Comparison of ENCODE assay signal across 9 mouse cellular contexts in genomic region chr12:79358613-79359218, GRCm38 (mm10).
DNase-seq lines count a peak whose midpoint lies in the region; ATAC-seq and TF ChIP-seq lines count a peak whose summit lies in the region.
"Had no signal": no experiment of that assay in that cellular context is flagged by ENCODE, and none has a peak within 500 bp of the region (broad histone marks: within the 10 kb centered on the region; RNA-seq: fewer than 3 reads in every experiment).

No protein-coding gene starts in this region.

- peak; percentile 26; the same call in 1 of the 2 replicates for TF ChIP-seq CTCF in G1E (IDR thresholded peaks at IDR 0.05; ENCODE audit: low read depth, low read length)
- TF ChIP-seq CTCF in brain, embryonic 14.5 days (IDR thresholded peaks at IDR 0.05; ENCODE audit: borderline replicate concordance, extremely low read depth, insufficient read depth, insufficient read length) = peak; percentile 72; the same call in 1 of the 2 replicates

- no peak overlapping the region for H3K9ac ChIP-seq in embryonic facial prominence, embryonic 14.5 days (ENCODE audit: low read depth, low read length)
- no peak overlapping the region for H3K9ac ChIP-seq in liver, embryonic 12.5 days
- peak overlapping the region; percentile 41; the same call in 1 of the 2 replicates for H3K9ac ChIP-seq in neural tube, embryonic 13.5 days
- H3K9ac ChIP-seq: heart, embryonic 13.5 days had no signal

- H3K4me1 ChIP-seq in G1E (ENCODE audit: insufficient read depth, low read depth, low read length) = peaks cover 23% of the 10 kb centered on the region
- peaks cover 19% of the 10 kb centered on the region for H3K4me1 ChIP-seq in embryonic facial prominence, embryonic 14.5 days (ENCODE audit: control insufficient read depth, insufficient read depth, low read length)
- peaks cover 6% of the 10 kb centered on the region; the same call in 1 of the 2 replicates for H3K4me1 ChIP-seq in liver, embryonic 12.5 days
- H3K4me1 ChIP-seq in neural tube, embryonic 13.5 days (replicated peaks) = peaks cover under 1% of the 10 kb centered on the region; the same call in 1 of the 2 replicates

- H3K4me2 ChIP-seq in embryonic facial prominence, embryonic 14.5 days (ENCODE audit: low read depth, low read length) = no peak overlapping the region
- H3K4me2 ChIP-seq in liver, embryonic 12.5 days = no peak overlapping the region
- H3K4me2 ChIP-seq in neural tube, embryonic 13.5 days = no peak overlapping the region
- H3K4me2 ChIP-seq: heart, embryonic 13.5 days had no signal

- H3K4me3 ChIP-seq in G1E (ENCODE audit: low read depth, low read length) = no peak overlapping the region
- no peak overlapping the region for H3K4me3 ChIP-seq in embryonic facial prominence, embryonic 14.5 days (ENCODE audit: low read depth, low read length)
- no peak overlapping the region for H3K4me3 ChIP-seq in liver, embryonic 12.5 days
- no peak overlapping the region for H3K4me3 ChIP-seq in neural tube, embryonic 13.5 days
- H3K4me3 ChIP-seq: heart, embryonic 13.5 days had no signal

- H3K9me3 ChIP-seq in G1E (replicated peaks) = no peaks in the 10 kb centered on the region
- no peaks in the 10 kb centered on the region for H3K9me3 ChIP-seq in embryonic facial prominence, embryonic 14.5 days (ENCODE audit: control insufficient read depth, low read length)
- no peaks in the 10 kb centered on the region for H3K9me3 ChIP-seq in liver, embryonic 12.5 days (replicated peaks)
- no peaks in the 10 kb centered on the region for H3K9me3 ChIP-seq in neural tube, embryonic 13.5 days

- peaks cover 13% of the 10 kb centered on the region for H3K36me3 ChIP-seq in G1E (replicated peaks)
- no peaks in the 10 kb centered on the region for H3K36me3 ChIP-seq in embryonic facial prominence, embryonic 14.5 days (ENCODE audit: control insufficient read depth, insufficient read depth, low read length)
- H3K36me3 ChIP-seq in liver, embryonic 12.5 days = no peaks in the 10 kb centered on the region
- no peaks in the 10 kb centered on the region for H3K36me3 ChIP-seq in neural tube, embryonic 13.5 days
- H3K36me3 ChIP-seq: heart, embryonic 13.5 days had no signal

- intact Hi-C loops in heart, postnatal 14 days (cut with DNase I) = loop anchor here (1.0 to 10.0 kb wide), 3 partner anchors 254 to 783 kb away; no protein-coding TSS in a partner anchor

- no peak overlapping the region for H3K27ac ChIP-seq in embryonic facial prominence, embryonic 14.5 days (replicated peaks; ENCODE audit: low read depth, low read length)
- H3K27ac ChIP-seq in liver, embryonic 12.5 days = no peak overlapping the region
- H3K27ac ChIP-seq in neural tube, embryonic 13.5 days (replicated peaks) = no peak overlapping the region
- H3K27ac ChIP-seq: heart, embryonic 13.5 days had no signal

- H3K27me3 ChIP-seq in G1E (ENCODE audit: insufficient read depth, low read length) = no peaks in the 10 kb centered on the region
- H3K27me3 ChIP-seq in embryonic facial prominence, embryonic 14.5 days (replicated peaks; ENCODE audit: control insufficient read depth, insufficient read depth, low read length) = no peaks in the 10 kb centered on the region
- no peaks in the 10 kb centered on the region for H3K27me3 ChIP-seq in liver, embryonic 12.5 days (replicated peaks)
- no peaks in the 10 kb centered on the region for H3K27me3 ChIP-seq in neural tube, embryonic 13.5 days
- H3K27me3 ChIP-seq: heart, embryonic 13.5 days had no signal

- TF ChIP-seq POLR2A in brain, embryonic 14.5 days (IDR thresholded peaks at IDR 0.05; ENCODE audit: borderline replicate concordance, extremely low read depth, insufficient read depth, insufficient read length, poor library complexity, severe bottlenecking) = no peak

- DNase-seq in G1E (ENCODE audit: low spot score) = peak; percentile 63
- DNase-seq in brain, embryonic 14.5 days (ENCODE audit: low read depth) = peak; percentile 93
- peak; percentile 94 for DNase-seq in embryonic facial prominence, embryonic 14.5 days (ENCODE audit: low spot score)
- peak; percentile 41 to 72 for DNase-seq in heart, postnatal 14 days
- DNase-seq in kidney, postnatal 14 days = peak; percentile 77
- peak; percentile 68 for DNase-seq in thymus, postnatal 4 days

- 17% methylated on average over 10 of the region's 10 CpGs for whole genome bisulfite sequencing in embryonic facial prominence, embryonic 14.5 days
- 20% methylated on average over 8 of the region's 10 CpGs for WGBS in liver, embryonic 12.5 days (ENCODE audit: insufficient replicate concordance)
- 19% methylated on average over 10 of the region's 10 CpGs for WGBS in neural tube, embryonic 13.5 days

- peak; percentile 45; the same call in 1 of the 2 replicates for ATAC-seq in G1E (ENCODE audit: extremely low read depth, insufficient number of reproducible peaks, low FRiP score, poor library complexity, severe bottlenecking)
- ATAC-seq in embryonic facial prominence, embryonic 14.5 days (ENCODE audit: low read depth) = peak; percentile 90
- ATAC-seq in liver, embryonic 12.5 days = 0 out of 2 replicates have a peak, but pooled peaks have one; percentile 44
- peak; percentile 88; the same call in 1 of the 2 replicates for ATAC-seq in neural tube, embryonic 13.5 days (ENCODE audit: low read depth)
